Mouse (Mus musculus): ENCODE measurements around the gene Tmem255b. TPM values are rescaled to one million over a fixed set of nuclear protein-coding genes. Genes with fewer than 3 reads are reported as not detected.

The Tmem255b gene
- polyA plus RNA-seq, 1 experiment = not detected

GRCm38 (mm10) chr8:13448145-13448544 lies 13.2 kb downstream of the Tmem255b start:
- no peaks in the 10 kb centered on the region for H3K9me3 ChIP-seq (replicated peaks; ENCODE audit: control insufficient read depth, insufficient read depth, low read length, poor library complexity, severe bottlenecking)
- H3K9ac ChIP-seq (ENCODE audit: low read depth, poor library complexity, severe bottlenecking) = no peak overlapping the region

GRCm38 (mm10) chr8:13451747-13452277 lies 16.8 kb downstream of the Tmem255b start:
- no peaks in the 10 kb centered on the region for H3K27me3 ChIP-seq (ENCODE audit: control insufficient read depth, insufficient read depth, low read length, poor library complexity, severe bottlenecking)
- no peak for TF ChIP-seq CTCF (IDR thresholded peaks at IDR 0.05; ENCODE audit: low read depth, low read length)
- no peak overlapping the region for H3K4me3 ChIP-seq (ENCODE audit: low read depth, low read length)
- no peaks in the 10 kb centered on the region for H3K9me3 ChIP-seq (replicated peaks; ENCODE audit: control insufficient read depth, insufficient read depth, low read length, poor library complexity, severe bottlenecking)
- H3K4me1 ChIP-seq (ENCODE audit: control insufficient read depth, insufficient read depth, low read length) = peaks cover 2% of the 10 kb centered on the region
- no peak overlapping the region for H3K27ac ChIP-seq (ENCODE audit: insufficient read depth, low read length)
- H3K36me3 ChIP-seq (ENCODE audit: control insufficient read depth, insufficient read depth, low read length, poor library complexity, severe bottlenecking) = no peaks in the 10 kb centered on the region
- H3K9ac ChIP-seq (ENCODE audit: low read depth, poor library complexity, severe bottlenecking) = no peak overlapping the region

More at GRCm38 (mm10) chr8:13448145-13448544, 13.2 kb downstream of the Tmem255b start:
- no peak for TF ChIP-seq EP300 (IDR thresholded peaks at IDR 0.05; ENCODE audit: insufficient read depth, low read depth, low read length)
- no peak for TF ChIP-seq POLR2A (IDR thresholded peaks at IDR 0.05; ENCODE audit: insufficient read depth, low read length)
- TF ChIP-seq CTCF (IDR thresholded peaks at IDR 0.05; ENCODE audit: low read depth, low read length) = no peak
- Histone ChIP-seq H3K36me3 (ENCODE audit: control insufficient read depth, insufficient read depth, low read length, poor library complexity, severe bottlenecking) (no peaks in the 10 kb centered on the region), H3K4me1 (ENCODE audit: control insufficient read depth, insufficient read depth, low read length) (no peaks in the 10 kb centered on the region), H3K4me3 (ENCODE audit: low read depth, low read length) (no peak overlapping the region), H3K27me3 (ENCODE audit: control insufficient read depth, insufficient read depth, low read length, poor library complexity, severe bottlenecking) (no peaks in the 10 kb centered on the region), H3K27ac (ENCODE audit: insufficient read depth, low read length) (no peak overlapping the region)

GRCm38 (mm10) chr8:13454341-13455113 lies 19.5 kb downstream of the Tmem255b start:
- no peak overlapping the region for H3K4me3 ChIP-seq (ENCODE audit: low read depth, low read length)
- no peak overlapping the region for H3K9ac ChIP-seq (ENCODE audit: low read depth, poor library complexity, severe bottlenecking)
- H3K27me3 ChIP-seq (ENCODE audit: control insufficient read depth, insufficient read depth, low read length, poor library complexity, severe bottlenecking) = no peaks in the 10 kb centered on the region
- H3K4me1 ChIP-seq (ENCODE audit: control insufficient read depth, insufficient read depth, low read length) = peaks cover 2% of the 10 kb centered on the region
- H3K27ac ChIP-seq (ENCODE audit: insufficient read depth, low read length) = no peak overlapping the region
- no peaks in the 10 kb centered on the region for H3K36me3 ChIP-seq (ENCODE audit: control insufficient read depth, insufficient read depth, low read length, poor library complexity, severe bottlenecking)
- TF ChIP-seq POLR2A (IDR thresholded peaks at IDR 0.05; ENCODE audit: insufficient read depth, low read length) (no peak), EP300 (IDR thresholded peaks at IDR 0.05; ENCODE audit: insufficient read depth, low read depth, low read length) (no peak), CTCF (IDR thresholded peaks at IDR 0.05; ENCODE audit: low read depth, low read length) (no peak)
- H3K9me3 ChIP-seq (replicated peaks; ENCODE audit: control insufficient read depth, insufficient read depth, low read length, poor library complexity, severe bottlenecking) = no peaks in the 10 kb centered on the region

GRCm38 (mm10) chr8:13455295-13455694 lies 20.3 kb downstream of the Tmem255b start:
- Histone ChIP-seq H3K36me3 (ENCODE audit: control insufficient read depth, insufficient read depth, low read length, poor library complexity, severe bottlenecking) (no peaks in the 10 kb centered on the region), H3K27ac (ENCODE audit: insufficient read depth, low read length) (no peak overlapping the region), H3K9me3 (replicated peaks; ENCODE audit: control insufficient read depth, insufficient read depth, low read length, poor library complexity, severe bottlenecking) (no peaks in the 10 kb centered on the region), H3K4me3 (ENCODE audit: low read depth, low read length) (no peak overlapping the region), H3K9ac (ENCODE audit: low read depth, poor library complexity, severe bottlenecking) (no peak overlapping the region), H3K4me1 (ENCODE audit: control insufficient read depth, insufficient read depth, low read length) (peaks cover 2% of the 10 kb centered on the region), H3K27me3 (ENCODE audit: control insufficient read depth, insufficient read depth, low read length, poor library complexity, severe bottlenecking) (no peaks in the 10 kb centered on the region)
- TF ChIP-seq EP300 (IDR thresholded peaks at IDR 0.05; ENCODE audit: insufficient read depth, low read depth, low read length) (no peak), CTCF (IDR thresholded peaks at IDR 0.05; ENCODE audit: low read depth, low read length) (peak; percentile 80)

- no peak for TF ChIP-seq CTCF (IDR thresholded peaks at IDR 0.05; ENCODE audit: low read depth, low read length)
- TF ChIP-seq EP300 (IDR thresholded peaks at IDR 0.05; ENCODE audit: insufficient read depth, low read depth, low read length) = no peak
- TF ChIP-seq POLR2A (IDR thresholded peaks at IDR 0.05; ENCODE audit: insufficient read depth, low read length) = no peak
- Histone ChIP-seq H3K4me1 (ENCODE audit: control insufficient read depth, insufficient read depth, low read length) (peaks cover 2% of the 10 kb centered on the region), H3K27me3 (ENCODE audit: control insufficient read depth, insufficient read depth, low read length, poor library complexity, severe bottlenecking) (no peaks in the 10 kb centered on the region), H3K9ac (ENCODE audit: low read depth, poor library complexity, severe bottlenecking) (no peak overlapping the region), H3K9me3 (replicated peaks; ENCODE audit: control insufficient read depth, insufficient read depth, low read length, poor library complexity, severe bottlenecking) (no peaks in the 10 kb centered on the region), H3K36me3 (ENCODE audit: control insufficient read depth, insufficient read depth, low read length, poor library complexity, severe bottlenecking) (no peaks in the 10 kb centered on the region), H3K4me3 (ENCODE audit: low read depth, low read length) (no peak overlapping the region), H3K27ac (ENCODE audit: insufficient read depth, low read length) (no peak overlapping the region)
Observed at GRCm38 (mm10) chr8:13459431-13459830, 24.4 kb downstream of the Tmem255b start.

- no peaks in the 10 kb centered on the region for H3K27me3 ChIP-seq (ENCODE audit: control insufficient read depth, insufficient read depth, low read length, poor library complexity, severe bottlenecking)
- H3K9ac ChIP-seq (ENCODE audit: low read depth, poor library complexity, severe bottlenecking) = no peak overlapping the region
- H3K4me3 ChIP-seq (ENCODE audit: low read depth, low read length) = no peak overlapping the region
- H3K27ac ChIP-seq (ENCODE audit: insufficient read depth, low read length) = no peak overlapping the region
- H3K4me1 ChIP-seq (ENCODE audit: control insufficient read depth, insufficient read depth, low read length) = no peaks in the 10 kb centered on the region
- H3K36me3 ChIP-seq (ENCODE audit: control insufficient read depth, insufficient read depth, low read length, poor library complexity, severe bottlenecking) = no peaks in the 10 kb centered on the region
- H3K9me3 ChIP-seq (replicated peaks; ENCODE audit: control insufficient read depth, insufficient read depth, low read length, poor library complexity, severe bottlenecking) = no peaks in the 10 kb centered on the region
- TF ChIP-seq EP300 (IDR thresholded peaks at IDR 0.05; ENCODE audit: insufficient read depth, low read depth, low read length) (no peak), CTCF (IDR thresholded peaks at IDR 0.05; ENCODE audit: low read depth, low read length) (no peak), POLR2A (IDR thresholded peaks at IDR 0.05; ENCODE audit: insufficient read depth, low read length) (no peak)
Observed at GRCm38 (mm10) chr8:13461085-13461765, 26.2 kb downstream of the Tmem255b start.
